Mouse (Mus musculus) left cerebral cortex, adult 11 months (tissue): ENCODE measurements around the gene Acd.

Experiments
- DNase-seq: peaks from one replicate; pipeline ENCODE4 v3.0.0; 2022; ENCODE audit warnings: low spot score

Acd gene

DNA sequence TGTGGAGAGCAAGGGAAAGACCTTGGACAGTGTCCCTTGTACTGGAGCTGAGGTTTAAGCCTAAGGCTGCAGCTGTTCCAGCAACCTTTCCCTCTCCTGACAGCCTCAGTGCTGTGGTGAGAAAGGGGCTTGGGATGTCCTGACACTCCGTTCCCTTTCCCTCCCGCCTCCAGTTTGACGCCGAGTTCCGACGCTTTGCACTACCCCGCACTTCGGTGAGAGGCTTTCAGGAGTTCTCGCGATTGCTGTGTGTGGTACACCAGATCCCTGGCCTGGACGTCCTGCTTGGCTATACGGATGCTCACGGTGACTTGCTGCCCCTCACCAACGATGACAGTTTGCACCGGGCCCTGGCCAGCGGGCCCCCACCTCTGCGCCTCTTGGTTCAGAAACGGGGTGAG lies 1.1 kb upstream of the Acd start:
- DNase-seq, result no peak

DNA sequence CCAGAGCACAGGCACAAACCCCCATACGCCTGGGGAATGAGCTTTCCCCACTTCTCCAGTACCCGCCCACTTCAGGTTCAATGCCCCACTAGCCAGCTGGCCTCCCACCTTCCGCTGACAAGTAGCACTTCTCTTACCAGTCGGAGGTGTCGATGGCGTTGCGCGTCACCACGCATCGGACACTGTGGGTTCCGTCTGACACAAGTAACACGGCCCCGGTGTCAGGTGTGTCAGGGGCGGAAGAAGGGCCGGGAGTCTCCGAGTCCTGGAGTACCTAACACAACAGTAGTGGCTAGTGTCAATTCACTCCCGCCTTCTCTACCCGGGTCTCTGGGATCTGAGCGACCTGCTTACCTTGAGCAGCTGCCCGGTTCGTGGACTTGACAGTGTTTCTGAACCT lies 336 bp downstream of the Acd start:
- DNase-seq, result no peak

DNA sequence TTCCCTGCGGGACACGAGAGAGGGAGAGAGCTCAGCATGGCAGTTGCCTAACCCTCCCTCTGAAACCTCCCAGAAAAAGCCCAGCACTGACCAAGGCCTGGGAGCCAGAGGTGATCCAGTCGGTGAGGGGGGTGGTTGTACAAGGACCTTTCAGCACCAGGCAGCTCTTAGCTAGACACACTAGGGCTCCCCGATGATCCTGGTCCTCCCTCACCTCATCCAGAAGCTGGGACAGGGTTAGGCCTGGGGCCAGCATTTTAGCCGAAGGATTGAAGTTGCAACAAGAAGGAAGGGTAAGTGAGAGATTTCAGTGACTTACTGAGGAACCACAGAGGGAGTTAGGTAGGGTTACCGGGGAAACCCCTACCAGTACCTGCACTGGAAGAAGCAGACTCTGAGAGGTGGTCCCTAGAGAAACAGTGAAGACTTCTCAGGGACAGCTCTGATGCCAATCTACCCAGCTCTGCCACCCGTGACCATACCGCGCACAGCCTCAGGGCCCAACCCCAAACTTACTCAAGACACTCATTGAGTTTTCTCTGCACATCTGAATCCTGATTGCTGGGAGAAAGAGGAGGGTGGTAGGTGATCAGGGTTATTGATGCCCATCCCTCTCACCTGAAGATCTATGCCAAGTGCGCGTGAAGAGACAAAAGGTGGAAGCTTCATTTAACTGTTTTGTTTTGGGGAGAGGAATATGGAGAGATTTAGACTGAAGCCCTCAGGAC lies 1.2 kb downstream of the Acd start:
- no peak for DNase-seq

DNA sequence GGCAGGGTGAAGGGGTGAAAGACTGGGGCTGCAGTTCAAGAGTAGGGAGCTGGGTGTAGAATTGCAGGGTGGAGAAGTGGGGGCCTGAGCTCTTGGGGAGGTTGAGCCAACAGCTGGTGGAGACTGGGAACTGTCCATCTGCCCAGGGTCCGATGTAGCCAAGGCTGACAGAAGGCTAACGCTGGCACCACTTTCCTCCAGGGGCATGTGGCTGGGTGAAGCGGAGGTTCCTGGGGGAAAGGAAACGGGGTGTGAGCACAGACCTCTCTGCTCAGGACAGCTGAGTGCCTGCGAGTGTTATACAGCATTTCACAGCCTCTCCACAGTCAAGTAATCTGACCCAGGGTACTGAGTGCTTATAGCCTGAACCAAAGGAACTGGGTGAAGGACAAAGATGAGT lies 2.2 kb downstream of the Acd start:
- no peak for DNase-seq

DNA sequence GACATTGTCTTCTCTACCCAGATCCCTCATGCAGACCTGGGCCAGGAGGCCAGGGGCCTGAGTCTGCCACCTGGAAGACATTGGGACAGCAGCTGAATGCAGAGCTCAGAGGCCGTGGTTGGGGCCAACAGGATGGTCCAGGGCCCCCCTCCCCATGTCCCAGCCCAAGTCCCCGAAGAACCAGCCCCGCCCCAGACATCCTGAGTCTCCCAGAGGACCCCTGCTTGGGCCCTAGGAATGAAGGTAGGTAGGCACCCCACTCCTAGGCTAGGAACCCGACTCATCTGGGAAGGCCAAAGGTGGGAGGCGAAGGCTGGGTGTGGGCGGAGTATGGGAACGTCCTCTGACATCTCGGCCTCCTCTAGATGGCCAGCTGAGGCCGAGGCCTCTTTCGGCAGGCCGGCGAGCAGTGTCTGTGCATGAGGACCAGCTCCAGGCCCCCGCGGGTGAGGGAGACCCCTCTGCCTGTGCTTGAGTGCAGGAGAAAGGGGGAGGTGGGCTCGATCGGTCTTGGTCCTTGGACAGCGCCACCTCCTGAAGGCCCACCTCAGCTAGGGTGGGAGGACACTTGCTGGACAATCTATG lies 3.6 kb downstream of the Acd start:
- DNase-seq, result no peak

DNA sequence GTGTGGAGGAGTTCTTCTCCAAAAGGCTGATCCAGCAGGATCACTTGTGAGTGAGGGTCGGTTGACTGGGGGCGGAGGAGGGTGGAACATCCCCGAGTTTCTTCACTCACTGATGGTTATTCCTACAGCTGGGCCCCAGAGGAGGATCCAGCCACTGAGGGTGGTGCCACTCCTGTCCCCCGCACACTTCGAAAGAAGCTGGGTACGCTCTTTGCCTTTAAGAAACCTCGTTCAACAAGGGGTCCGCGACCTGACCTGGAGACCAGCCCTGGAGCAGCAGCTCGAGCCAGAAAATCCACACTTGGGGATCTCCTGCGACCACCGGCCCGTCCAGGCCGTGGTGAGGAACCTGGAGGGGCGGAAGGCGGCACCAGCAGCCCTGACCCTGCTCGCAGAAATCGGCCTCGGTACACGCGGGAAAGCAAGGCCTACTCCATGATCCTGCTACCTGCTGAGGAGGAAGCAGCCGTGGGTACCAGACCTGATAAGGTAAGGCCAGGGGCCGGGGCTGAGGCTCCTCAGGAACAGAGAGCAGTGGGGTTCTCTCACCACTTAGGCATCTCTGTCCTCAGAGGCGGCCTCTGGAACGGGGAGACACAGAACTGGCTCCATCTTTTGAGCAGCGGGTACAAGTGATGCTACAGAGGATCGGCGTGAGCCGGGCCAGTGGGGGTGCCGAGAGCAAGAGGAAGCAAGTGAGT lies 5.7 kb downstream of the Acd start:
- no peak for DNase-seq

DNA sequence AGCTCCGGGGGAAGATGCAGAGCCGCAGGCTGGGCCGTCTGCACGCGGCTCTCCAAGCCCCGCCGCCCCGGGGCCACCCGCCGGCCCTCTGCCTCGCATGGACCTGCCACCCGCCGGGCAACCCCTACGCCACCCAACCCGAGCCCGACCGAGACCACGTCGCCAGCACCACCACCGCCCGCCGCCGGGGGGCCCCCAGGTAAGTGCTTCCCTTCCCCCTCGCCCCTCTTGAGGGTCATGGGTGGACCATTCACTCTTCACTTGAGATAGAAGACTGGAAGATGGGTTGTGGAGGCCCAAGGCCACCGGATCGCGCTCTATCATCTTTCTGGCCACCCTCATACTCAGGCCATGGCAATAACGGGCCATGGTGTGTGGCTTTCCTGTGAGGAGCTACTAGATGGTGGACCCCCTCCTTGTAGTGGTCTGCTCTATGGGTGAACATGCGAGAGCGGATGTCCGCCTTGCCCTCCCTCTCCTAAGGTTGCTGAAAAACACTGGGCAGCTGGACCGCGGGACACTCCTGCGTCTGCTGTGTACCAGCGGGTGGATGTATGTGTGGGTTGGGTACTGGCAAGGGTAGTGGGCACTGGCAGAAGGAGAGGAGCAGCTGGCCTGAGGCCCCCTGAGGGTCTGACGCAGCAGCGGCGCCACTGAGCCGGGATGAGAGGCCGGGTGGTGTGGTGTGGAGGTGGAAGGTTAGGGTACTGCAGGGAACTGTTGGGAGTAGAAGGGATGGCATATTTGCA lies 6.7 kb downstream of the Acd start:
- DNase-seq, result no peak

DNA sequence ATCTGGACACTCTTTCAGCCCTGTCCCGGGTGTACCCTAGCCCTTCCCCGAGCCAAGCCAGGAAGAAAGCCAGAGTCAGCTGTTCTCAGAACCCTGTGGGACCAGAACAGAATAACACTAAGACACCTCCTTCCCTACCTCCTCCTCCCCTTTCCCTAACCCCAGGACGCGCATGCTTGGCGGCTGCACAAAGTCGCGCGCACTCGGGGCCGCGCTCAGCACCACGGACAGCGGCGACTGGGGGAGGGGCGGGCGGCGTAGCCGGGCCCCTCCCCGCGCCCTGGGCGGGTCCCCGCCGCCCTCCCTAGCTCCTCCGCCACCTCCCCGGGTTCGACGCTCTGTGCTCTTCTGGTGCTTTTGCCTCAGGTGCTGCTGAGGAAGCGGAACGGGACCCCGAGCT lies 7.3 kb downstream of the Acd start:
- no peak for DNase-seq

DNA sequence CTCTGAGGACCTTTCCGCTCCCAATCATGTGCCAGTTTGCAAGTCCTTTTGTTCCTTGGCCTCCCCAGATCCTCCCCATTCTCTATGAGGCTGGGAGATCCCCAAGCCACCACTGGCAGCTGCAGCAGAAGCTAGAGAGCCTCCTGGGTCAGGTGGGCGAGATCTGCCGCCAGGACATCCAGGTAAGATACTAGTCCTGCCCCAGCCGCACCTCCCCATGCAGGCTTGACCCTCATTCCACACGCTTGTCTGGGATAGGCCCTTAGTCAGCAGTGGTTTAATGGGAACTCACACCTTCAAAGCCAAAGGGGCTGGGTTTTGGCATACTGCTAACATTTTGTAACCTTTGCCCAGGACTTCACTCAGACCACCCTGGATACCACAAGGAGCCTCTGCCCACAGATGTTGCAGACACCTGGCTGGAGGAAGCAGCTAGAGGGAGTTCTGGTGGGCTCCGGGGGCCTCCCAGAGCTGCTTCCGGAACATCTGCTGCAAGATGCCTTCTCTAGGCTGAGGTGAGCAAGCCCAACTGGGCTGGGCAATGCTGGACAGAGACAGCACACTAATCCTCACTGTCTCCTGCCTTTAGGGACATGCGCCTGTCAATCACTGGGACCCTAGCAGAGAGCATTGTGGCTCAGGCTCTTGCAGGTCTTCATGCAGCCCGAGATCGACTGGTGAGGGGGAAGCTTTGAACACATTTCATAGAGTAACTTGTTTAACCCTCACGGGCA lies 8.3 kb downstream of the Acd start:
- no peak for DNase-seq

DNA sequence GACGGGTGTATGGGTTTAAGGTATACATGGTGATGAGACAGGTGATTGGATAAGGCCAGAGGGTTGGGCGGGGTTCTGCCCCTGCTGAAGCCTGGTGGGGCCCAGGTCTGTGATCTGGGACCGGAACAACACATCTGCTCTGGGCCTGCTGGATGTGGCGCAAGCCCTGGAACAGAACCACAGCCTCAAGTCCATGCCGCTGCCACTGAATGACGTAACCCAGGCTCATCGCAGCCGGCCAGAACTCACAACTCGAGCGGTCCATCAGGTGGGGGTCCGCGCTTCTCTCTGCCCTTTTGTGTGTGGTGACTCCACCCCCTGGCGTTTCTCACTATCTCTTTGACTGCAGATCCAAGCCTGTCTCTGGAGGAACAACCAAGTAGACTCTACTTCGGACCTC lies 9.9 kb downstream of the Acd start:
- DNase-seq, result no peak

DNA sequence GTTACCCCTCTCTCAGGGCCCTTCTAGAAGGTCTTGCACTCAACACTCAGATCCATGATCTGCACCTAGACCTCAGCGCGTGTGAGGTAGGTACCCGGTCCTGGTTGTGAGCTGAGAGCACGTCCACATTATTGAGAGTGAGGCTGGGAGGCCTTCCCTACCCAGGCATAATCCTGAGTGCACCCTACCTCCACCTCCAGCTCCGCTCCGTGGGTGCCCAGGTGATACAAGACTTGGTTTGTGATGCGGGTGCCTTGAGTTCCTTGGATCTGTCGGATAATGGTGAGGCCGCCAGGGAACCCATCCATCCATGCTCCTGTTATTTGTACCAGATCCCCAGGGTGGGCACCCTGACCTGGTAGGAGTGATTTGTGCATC lies 10.9 kb downstream of the Acd start:
- DNase-seq, result no peak

DNA sequence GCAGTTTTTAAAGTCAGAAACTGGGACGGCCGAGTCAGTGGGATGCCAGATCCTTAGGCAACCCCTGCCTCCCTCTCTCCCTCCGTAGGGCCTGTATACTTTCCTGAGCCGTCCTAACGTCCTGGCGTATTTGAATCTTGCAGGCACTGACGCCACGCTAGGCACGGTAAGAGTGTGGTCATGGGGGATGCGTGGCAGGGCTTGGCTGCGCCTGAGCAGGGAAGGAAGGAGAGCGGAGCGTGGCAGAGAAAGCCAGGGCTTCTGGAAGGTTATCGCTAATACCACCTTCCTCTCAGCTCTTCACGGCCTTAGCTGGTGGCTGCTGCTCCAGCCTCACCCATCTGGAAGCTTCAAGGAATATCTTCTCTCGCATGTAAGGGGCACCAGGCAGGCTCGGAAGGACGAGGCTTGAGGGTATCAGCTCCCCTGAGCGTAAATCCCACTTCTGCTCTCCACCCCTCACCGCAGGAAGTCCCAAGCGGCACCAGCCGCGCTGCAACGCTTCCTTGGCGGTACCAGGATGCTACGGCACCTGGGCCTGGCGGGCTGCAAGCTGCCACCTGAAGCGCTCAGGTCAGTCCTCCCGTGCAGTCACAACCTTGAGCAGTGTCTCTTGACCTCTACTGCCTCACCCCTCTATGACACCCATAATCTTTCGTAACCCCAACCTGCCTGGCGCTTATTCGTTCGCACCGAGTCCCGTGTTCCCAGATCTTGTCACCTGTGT lies 11.5 kb downstream of the Acd start:
- DNase-seq, result no peak

DNA sequence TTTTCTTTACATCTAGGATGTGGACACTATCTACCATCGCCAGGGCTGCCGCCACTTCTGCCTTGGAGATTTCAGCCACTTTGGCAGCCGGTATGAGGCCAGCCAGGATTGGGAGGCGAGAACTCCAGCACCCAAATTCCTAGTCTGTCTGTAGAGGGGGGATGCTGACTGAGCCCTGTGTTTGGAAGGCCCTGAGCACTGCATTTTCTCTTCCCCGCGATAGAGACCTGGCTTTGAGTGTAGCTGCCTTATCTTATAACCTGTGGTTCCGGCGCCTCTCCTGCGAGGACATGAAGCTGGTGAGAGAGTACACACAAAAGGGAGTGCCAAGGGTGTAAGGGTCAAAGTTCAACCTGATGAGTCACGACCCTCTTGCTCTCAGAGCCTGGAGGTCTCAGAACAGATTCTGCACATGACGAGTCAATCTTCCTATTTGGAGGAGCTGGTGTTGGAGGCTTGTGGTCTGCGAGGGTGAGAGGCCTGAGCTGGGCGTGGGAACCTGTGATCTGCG lies 12.6 kb downstream of the Acd start:
- no peak for DNase-seq

DNA sequence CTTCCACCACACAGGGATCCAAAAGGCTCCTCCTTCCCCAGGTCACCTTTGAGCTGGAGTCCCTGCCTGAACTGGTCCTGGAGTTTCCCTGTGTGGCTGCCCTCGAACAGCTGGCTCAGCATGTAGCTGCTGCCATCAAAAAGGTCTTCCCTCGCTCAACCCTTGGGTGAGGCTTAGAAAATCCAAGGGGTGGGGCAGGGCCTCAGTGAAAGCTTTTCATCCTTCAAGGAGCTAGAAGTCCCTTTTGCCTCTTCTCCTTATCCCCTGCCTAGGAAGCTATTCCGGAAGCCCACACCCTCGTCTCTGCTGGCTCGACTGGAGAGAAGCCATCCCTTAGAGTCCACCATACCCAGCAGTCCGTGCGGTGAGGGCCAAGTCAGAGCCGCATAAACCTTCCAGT lies 13.4 kb downstream of the Acd start:
- DNase-seq, result no peak

DNA sequence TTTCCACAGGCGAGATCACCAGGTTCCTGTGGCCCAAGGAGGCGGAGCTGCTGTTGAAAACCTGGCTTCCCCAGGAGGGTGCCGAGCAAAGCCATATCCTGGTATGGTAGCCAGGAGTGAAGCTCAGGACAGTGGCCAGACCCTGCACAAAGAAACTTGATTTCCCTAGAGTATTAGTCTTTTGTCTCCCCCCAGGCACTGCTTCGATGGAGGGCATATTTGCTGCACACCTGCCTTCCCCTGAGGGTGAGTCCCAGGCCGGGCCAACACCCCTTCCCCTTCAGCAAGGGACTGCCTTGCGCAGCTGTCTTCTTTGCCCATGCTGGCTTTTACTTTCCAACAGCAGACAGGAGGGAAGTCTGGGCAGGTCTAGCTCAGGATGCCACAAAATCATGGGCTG lies 14.4 kb downstream of the Acd start:
- DNase-seq, result no peak

DNA sequence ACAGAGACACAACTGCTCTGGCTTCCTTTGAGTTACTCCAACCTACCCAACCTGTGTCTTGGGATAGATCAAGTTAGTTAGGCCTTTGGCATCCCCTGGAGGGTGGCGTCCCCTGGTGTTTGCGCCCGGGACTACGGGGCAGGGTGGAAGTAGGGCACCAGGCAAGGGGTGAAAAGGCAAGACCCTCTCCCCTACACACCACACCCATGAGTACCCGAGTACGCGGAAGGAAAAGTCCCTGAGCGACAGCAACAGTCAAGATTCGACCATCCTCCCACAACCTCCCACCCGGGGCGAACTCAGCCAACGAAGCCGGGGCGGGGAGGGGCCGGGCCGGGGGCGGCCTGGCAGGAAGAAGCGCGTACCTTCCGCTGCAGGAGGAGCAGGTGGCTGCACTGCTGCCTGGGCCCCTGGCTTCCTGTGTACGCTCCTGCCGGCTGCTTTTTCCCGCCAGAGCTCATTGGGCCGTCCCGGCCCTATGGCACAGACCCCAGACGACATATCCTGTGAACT lies 15.1 kb downstream of the Acd start, which contains the start of gene Carmil2:
Gene Carmil2, plus strand, starts transcription at position 479 of the 513 bp plus-strand sequence.
- DNase-seq, result no peak

DNA sequence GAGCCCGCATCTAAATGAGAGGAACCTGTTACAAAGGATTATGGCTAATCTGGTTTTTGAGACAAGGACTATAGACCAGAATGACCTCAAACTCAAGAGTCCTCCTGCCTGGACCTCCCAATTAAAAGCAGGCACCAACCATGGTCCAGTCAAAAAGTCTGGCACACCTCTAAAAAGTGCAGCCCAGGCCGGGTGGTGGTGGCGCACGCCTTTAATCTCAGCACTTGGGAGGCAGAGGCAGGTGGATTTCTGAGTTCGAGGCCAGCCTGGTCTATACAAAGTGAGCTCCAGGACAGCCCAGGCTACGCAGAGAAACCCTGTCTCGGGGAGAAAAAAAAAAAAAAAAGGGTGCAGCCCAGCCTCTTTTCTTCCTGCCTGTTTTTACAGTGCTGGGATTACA lies 15.6 kb downstream of the Acd start:
- DNase-seq, result no peak

DNA sequence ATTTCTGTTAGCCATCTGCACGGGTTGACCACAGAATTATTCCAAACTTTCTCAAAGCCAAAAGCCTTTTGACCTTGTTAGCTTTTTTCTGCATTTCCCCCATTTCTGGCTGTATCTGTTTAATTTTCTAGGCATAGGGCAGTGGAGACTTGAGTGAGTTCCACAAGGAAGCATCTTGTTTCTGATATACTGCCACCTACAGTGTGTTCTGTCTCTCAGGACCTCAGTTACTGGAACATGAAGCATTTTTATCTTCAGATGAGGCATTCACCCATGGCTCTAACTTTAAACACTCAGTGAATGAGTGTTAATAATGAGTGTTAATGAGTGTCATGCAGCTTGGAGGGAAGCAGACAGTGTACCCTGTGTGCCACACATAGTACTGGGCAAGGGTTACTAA lies 23.0 kb downstream of the Acd start:
- DNase-seq, result no peak

DNA sequence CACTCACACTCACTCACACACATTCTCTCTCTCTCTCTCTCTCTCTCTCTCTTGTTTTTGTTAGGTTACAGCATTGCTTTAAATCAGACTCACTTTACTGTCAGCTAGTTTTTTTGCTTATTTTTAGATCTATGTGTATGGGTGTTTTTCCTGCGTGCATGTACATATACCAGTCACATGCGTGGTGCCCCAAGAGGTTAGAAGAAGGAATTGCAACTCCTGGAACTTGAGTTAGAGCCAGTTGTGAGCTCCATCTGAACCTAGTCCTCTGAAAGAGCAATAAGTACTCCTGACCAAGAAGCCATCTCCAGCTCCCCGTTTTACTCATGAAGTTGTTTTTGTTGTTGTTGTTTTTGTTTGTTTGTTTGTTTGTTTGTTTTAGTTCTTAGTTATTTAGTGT lies 39.7 kb downstream of the Acd start:
- peak; percentile 24 for DNase-seq

DNA sequence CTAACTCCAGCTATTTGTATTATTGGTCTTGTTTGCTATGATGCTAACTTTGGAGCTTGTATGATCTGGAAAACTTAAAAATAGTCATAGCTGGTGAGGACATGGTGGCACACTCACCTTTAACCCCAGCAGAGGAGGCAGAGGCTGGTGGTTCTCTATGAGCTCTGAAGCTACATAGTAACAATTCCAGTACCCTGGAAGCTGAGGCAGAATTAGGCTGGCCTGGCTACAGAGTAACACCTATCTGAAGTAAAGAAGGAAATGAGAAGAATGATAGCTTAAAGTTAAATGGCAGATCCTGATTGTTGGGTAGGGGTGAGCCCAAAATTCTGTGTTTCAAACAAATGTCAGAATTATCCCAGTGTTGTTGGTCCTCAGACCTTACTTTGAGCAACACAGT lies 43.3 kb downstream of the Acd start:
- no peak for DNase-seq

DNA sequence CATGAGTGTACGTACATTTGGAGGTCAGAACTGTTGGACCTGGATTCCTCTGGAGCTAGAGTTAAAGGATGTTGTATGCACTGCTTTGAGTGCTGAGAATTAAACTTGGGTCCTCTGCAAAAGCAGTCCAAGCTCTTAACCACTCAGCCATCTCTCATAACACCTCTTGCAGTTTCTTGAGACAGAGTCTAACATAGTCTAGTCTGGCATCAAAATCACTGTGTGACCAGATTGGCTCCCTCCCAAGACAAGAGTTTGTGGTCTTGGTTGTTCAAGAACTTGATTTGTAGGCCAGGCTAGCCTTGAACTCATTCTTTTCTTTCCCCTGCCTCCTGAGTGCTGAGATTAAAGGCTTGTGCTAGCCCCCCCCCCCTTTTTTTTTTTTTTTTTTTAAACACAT lies 52.0 kb downstream of the Acd start:
- no peak for DNase-seq
